Mouse (Mus musculus): ENCODE data around the gene Ppm1h.
A peak's percentile ranks its signal among the peaks of the same experiment; 100 is the strongest.

GRCm38 (mm10) chr10:122794187-122794850 lies 115.8 kb downstream of the Ppm1h start:
- TF ChIP-seq CTCF (IDR thresholded peaks at IDR 0.05; ENCODE audit: control insufficient read depth, insufficient read depth, low read length) (peak; percentile 97), POLR2A (IDR thresholded peaks at IDR 0.05; ENCODE audit: borderline replicate concordance, control insufficient read depth, low read depth, low read length) (no peak)

All from bone marrow, adult 2 months (tissue).